Mouse (Mus musculus) thymus, adult 18-20 months (tissue): ENCODE results near the gene Olfr1014.

Experiments
- DNase-seq, 2 experiments: peaks; one replicate each; pipeline ENCODE4 v3.0.0; 2022; ENCODE audit warnings: mixed read lengths in 2 of 2

Gene Olfr1014

GRCm38 (mm10) chr2:85772413-85772812, at the start of gene Olfr1014:
TSS of gene Olfr1014 (plus strand) at chr2:85772713.
- no peak for DNase-seq

- no peak for DNase-seq
Measured at GRCm38 (mm10) chr2:85725793-85726192, 46.7 kb upstream of the Olfr1014 start.

GRCm38 (mm10) chr2:85753822-85754221, 18.7 kb upstream of the Olfr1014 start:
- DNase-seq, result no peak

- no peak for DNase-seq
Measured at GRCm38 (mm10) chr2:85762666-85763065, 9.8 kb upstream of the Olfr1014 start, which contains the start of gene Olfr1012. TSS of gene Olfr1012 (minus strand) at chr2:85762766.

- DNase-seq, result no peak
Measured at GRCm38 (mm10) chr2:85766798-85767197, 5.7 kb upstream of the Olfr1014 start, which contains the start of gene Olfr1013. TSS of gene Olfr1013 (plus strand) at chr2:85767098.

- DNase-seq, result no peak
Measured at GRCm38 (mm10) chr2:85781717-85782116, 9.2 kb downstream of the Olfr1014 start, which contains the start of gene Olfr1015. TSS of gene Olfr1015 (plus strand) at chr2:85782017.

GRCm38 (mm10) chr2:85792331-85792730, 19.8 kb downstream of the Olfr1014 start:
- no peak for DNase-seq

GRCm38 (mm10) chr2:85802444-85802843, 29.9 kb downstream of the Olfr1014 start, which contains the start of gene Olfr1016:
TSS of gene Olfr1016 (minus strand) at chr2:85802544.
- no peak for DNase-seq

- DNase-seq, result no peak
Measured at GRCm38 (mm10) chr2:85804501-85804900, 32.0 kb downstream of the Olfr1014 start.

- DNase-seq, result no peak
Measured at GRCm38 (mm10) chr2:85818179-85818578, 45.7 kb downstream of the Olfr1014 start, which contains the start of gene Olfr1018. TSS of gene Olfr1018 (plus strand) at chr2:85818479.
